Mouse (Mus musculus): ENCODE results near the gene Slc9a9. TPM values are rescaled to one million over a fixed set of nuclear protein-coding genes. Genes with fewer than 3 reads are reported as not detected.

Slc9a9 gene
- polyA plus RNA-seq, 1 experiment from 2014 or later: 2.2 TPM

DNA sequence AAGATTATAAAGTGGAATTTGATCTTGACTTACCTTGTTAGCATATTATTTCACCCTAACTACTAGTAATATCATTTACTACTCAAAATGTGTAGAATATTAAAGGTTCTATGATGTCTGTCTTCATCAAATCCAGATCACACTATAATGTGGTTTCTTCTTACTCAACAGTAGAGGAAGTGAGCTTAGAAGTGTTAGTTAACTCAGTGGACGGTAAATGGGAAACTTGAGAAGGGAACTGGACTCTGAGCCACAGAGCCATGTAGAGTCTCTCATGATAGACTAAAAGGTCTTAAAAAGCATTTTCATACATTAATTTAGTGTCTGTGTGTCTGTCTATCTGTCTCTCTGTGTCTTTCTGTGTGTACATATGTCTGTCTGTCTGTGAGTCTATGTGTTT lies 64.6 kb downstream of the Slc9a9 start:
- H3K36me3 ChIP-seq: no peaks in the 10 kb centered on the region
- H3K27me3 ChIP-seq: 0 out of 2 replicates have a peak, but pooled peaks cover 7% of the 10 kb centered on the region
- H3K9me3 ChIP-seq: no peaks in the 10 kb centered on the region
- ATAC-seq (ENCODE audit: insufficient number of reproducible peaks, insufficient read depth, low FRiP score, low TSS enrichment, low read depth): no peak
- WGBS: 32% methylated on average over 1 of the region's 1 CpGs
- H3K4me3 ChIP-seq (replicated peaks): no peak overlapping the region
- no peak overlapping the region for H3K27ac ChIP-seq
- H3K4me2 ChIP-seq: no peak overlapping the region
- H3K9ac ChIP-seq (replicated peaks): no peak overlapping the region
- H3K4me1 ChIP-seq (replicated peaks): peaks cover 7% of the 10 kb centered on the region

GRCm38 (mm10) chr9:94737226-94737625 lies 67.5 kb downstream of the Slc9a9 start:
- WGBS: 78% methylated on average over 5 of the region's 5 CpGs
- no peak overlapping the region for H3K4me2 ChIP-seq
- ATAC-seq (ENCODE audit: insufficient number of reproducible peaks, insufficient read depth, low FRiP score, low TSS enrichment, low read depth): no peak
- H3K36me3 ChIP-seq: no peaks in the 10 kb centered on the region
- no peak overlapping the region for H3K27ac ChIP-seq
- peaks cover 7% of the 10 kb centered on the region for H3K4me1 ChIP-seq (replicated peaks)
- no peak overlapping the region for H3K4me3 ChIP-seq (replicated peaks)
- no peaks in the 10 kb centered on the region for H3K9me3 ChIP-seq
- H3K9ac ChIP-seq (replicated peaks): no peak overlapping the region
- 0 out of 2 replicates have a peak, but pooled peaks cover 7% of the 10 kb centered on the region for H3K27me3 ChIP-seq

DNA sequence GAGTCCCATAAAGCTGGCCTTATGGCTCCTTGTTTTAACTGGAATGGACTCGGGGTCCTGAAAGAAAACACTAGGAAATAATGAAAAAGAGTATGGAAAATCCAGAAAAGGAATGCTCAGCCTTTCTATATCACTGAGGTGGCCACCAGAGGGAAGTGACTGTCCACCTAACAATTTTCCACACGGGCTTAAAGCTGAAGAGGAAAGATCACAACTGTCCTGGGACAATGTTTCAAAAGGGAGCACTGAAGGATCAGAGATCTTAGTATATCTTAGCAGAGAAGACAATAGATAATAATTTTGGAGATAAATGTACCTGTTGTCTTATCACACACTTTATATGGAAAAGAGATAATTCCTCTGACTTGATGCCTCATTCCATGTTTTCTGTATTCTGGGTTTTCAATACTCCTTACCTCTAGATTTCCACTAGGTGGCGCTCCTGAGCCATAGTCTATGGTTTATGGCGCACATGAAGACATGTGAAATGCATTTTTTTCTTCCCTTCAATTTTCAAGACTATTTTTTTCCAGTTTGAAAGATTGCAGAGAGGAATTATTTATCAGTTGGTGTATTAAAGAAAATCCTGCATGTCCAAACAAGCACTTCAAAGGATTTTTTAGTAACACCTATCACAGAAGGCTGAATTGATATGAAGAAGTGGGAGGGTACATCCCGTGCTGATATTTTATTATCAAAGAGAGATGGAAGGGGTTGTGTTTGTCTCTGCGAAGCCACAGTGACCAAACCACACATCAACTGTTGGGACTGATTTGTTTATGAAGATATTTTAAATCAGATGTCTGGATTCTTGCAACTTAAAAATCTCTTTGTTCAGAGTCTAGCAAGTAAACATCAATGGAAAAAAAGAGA lies 69.1 kb downstream of the Slc9a9 start:
- no peak overlapping the region for H3K4me2 ChIP-seq
- no peak overlapping the region for H3K27ac ChIP-seq
- WGBS: 45% methylated on average over 6 of the region's 6 CpGs
- H3K36me3 ChIP-seq: no peaks in the 10 kb centered on the region
- no peaks in the 10 kb centered on the region for H3K4me1 ChIP-seq (replicated peaks)
- no peak overlapping the region for H3K9ac ChIP-seq (replicated peaks)
- 0 out of 2 replicates have a peak, but pooled peaks cover 7% of the 10 kb centered on the region for H3K27me3 ChIP-seq
- ATAC-seq (ENCODE audit: insufficient number of reproducible peaks, insufficient read depth, low FRiP score, low TSS enrichment, low read depth): no peak
- H3K4me3 ChIP-seq (replicated peaks): no peak overlapping the region
- no peaks in the 10 kb centered on the region for H3K9me3 ChIP-seq

DNA sequence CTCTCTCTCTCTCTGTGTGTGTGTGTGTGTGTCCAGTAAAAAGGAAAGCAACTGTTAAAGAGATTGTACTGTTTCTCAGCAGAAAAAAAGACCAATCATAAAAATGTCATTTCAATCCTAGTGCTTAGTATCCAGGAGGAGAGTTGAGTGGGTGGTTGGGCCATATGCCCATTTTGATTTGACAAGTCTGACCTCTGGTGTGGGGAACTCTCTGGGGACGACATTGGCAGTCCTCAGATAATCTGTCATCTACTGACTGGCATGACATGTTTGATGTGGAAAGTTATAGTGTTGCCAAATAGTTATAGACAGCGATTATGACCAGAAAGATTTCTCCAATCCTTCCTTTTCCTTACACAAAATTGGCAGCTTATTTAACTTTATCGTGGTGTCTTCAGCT lies 71.1 kb downstream of the Slc9a9 start:
- Histone ChIP-seq H3K27me3 (0 out of 2 replicates have a peak, but pooled peaks cover 7% of the 10 kb centered on the region), H3K27ac (no peak overlapping the region), H3K4me1 (replicated peaks) (no peaks in the 10 kb centered on the region), H3K4me3 (replicated peaks) (no peak overlapping the region), H3K9ac (replicated peaks) (no peak overlapping the region), H3K4me2 (no peak overlapping the region), H3K36me3 (no peaks in the 10 kb centered on the region), H3K9me3 (no peaks in the 10 kb centered on the region)
- WGBS: 73% methylated on average over 3 of the region's 3 CpGs
- ATAC-seq (ENCODE audit: insufficient number of reproducible peaks, insufficient read depth, low FRiP score, low TSS enrichment, low read depth): no peak

DNA sequence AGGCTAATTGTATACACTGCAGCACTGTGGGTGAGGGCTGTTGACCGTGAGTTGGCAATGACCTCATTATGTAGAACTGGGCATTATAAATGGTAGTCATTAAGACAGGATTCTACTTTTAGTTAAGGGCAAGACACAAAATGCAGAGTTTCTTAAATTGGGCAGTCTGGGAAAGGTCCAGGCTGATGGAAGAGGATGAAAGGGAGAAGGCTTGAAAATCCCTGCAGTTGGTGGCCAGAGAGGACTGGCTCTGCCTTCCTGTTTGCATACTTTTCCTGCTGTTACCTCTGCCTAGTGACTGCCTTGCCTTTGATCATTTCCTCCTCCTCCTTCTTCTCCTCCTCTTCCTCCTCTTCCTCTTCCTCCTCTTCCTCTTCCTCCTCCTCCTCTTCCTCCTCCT lies 73.6 kb downstream of the Slc9a9 start:
- Histone ChIP-seq H3K9ac (replicated peaks) (no peak overlapping the region), H3K4me3 (replicated peaks) (no peak overlapping the region), H3K4me2 (no peak overlapping the region), H3K27ac (no peak overlapping the region), H3K27me3 (no peaks in the 10 kb centered on the region), H3K9me3 (no peaks in the 10 kb centered on the region), H3K36me3 (no peaks in the 10 kb centered on the region), H3K4me1 (replicated peaks) (no peaks in the 10 kb centered on the region)
- no peak for ATAC-seq (ENCODE audit: insufficient number of reproducible peaks, insufficient read depth, low FRiP score, low TSS enrichment, low read depth)
- 77% methylated on average over 1 of the region's 1 CpGs for WGBS

DNA sequence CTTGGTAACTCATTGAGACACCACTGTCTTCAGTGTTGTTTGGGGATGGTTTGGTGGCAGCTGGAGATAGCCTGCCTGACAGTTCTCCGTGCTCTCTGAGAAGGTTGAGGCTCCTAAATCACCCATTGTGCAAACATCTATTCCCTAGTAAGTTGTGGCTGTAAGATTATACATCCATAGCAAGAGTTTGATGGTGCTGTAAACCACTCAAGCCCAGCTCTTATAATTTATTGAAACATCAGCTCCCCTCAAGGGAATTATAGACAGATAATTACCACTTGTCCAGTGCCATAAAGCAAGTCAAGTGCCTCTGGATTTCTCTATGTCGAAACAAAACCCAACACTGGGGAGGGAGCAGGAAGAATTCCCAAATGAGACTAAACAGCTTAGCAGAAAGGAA lies 78.8 kb downstream of the Slc9a9 start:
- no peaks in the 10 kb centered on the region for H3K27me3 ChIP-seq
- no peaks in the 10 kb centered on the region for H3K36me3 ChIP-seq
- H3K27ac ChIP-seq: no peak overlapping the region
- H3K4me3 ChIP-seq (replicated peaks): no peak overlapping the region
- WGBS: 49% methylated on average over 2 of the region's 2 CpGs
- no peak overlapping the region for H3K9ac ChIP-seq (replicated peaks)
- H3K4me1 ChIP-seq (replicated peaks): no peaks in the 10 kb centered on the region
- no peak overlapping the region for H3K4me2 ChIP-seq
- ATAC-seq (ENCODE audit: insufficient number of reproducible peaks, insufficient read depth, low FRiP score, low TSS enrichment, low read depth): no peak
- H3K9me3 ChIP-seq: no peaks in the 10 kb centered on the region

GRCm38 (mm10) chr9:94750187-94750586 lies 80.5 kb downstream of the Slc9a9 start:
- Histone ChIP-seq H3K9ac (replicated peaks) (no peak overlapping the region), H3K27ac (0 out of 2 replicates have a peak overlapping the region, but pooled peaks have one; percentile 29), H3K9me3 (no peaks in the 10 kb centered on the region), H3K4me3 (replicated peaks) (no peak overlapping the region), H3K36me3 (no peaks in the 10 kb centered on the region), H3K4me2 (no peak overlapping the region), H3K27me3 (no peaks in the 10 kb centered on the region), H3K4me1 (replicated peaks) (no peaks in the 10 kb centered on the region)
- 76% methylated on average over 8 of the region's 8 CpGs for whole genome bisulfite sequencing
- ATAC-seq (ENCODE audit: insufficient number of reproducible peaks, insufficient read depth, low FRiP score, low TSS enrichment, low read depth): no peak

GRCm38 (mm10) chr9:94750935-94751637 lies 81.4 kb downstream of the Slc9a9 start:
- H3K4me3 ChIP-seq (replicated peaks): no peak overlapping the region
- no peak overlapping the region for H3K27ac ChIP-seq
- H3K4me1 ChIP-seq (replicated peaks): no peaks in the 10 kb centered on the region
- 76% methylated on average over 19 of the region's 19 CpGs for WGBS
- no peaks in the 10 kb centered on the region for H3K27me3 ChIP-seq
- no peak for ATAC-seq (ENCODE audit: insufficient number of reproducible peaks, insufficient read depth, low FRiP score, low TSS enrichment, low read depth)
- no peak overlapping the region for H3K9ac ChIP-seq (replicated peaks)
- no peak overlapping the region for H3K4me2 ChIP-seq
- H3K9me3 ChIP-seq: no peaks in the 10 kb centered on the region
- no peaks in the 10 kb centered on the region for H3K36me3 ChIP-seq

DNA sequence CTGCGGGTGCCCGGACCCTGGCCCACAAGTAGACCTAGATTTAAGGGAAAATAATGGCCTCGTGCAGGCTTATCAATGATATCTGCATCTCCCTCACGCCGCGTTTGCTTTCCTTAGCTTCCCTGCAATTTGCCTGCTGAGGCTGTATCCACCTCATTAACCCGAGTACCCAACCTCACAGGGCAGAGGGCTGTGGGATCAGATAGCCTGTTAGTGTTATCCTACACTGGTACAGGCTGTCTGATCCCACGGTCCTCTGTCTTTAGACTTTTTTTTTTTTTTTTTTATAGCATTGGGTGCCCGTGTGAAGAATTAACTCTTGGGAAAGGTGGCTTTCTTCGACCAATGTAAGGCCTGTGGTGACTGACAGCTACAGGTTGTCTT lies 81.9 kb downstream of the Slc9a9 start:
- ATAC-seq (ENCODE audit: insufficient number of reproducible peaks, insufficient read depth, low FRiP score, low TSS enrichment, low read depth): no peak
- WGBS: 64% methylated on average over 10 of the region's 10 CpGs
- H3K27me3 ChIP-seq: no peaks in the 10 kb centered on the region

GRCm38 (mm10) chr9:94752121-94752520 lies 82.4 kb downstream of the Slc9a9 start:
- no peaks in the 10 kb centered on the region for H3K27me3 ChIP-seq
- H3K9ac ChIP-seq (replicated peaks): no peak overlapping the region
- no peaks in the 10 kb centered on the region for H3K9me3 ChIP-seq
- ATAC-seq (ENCODE audit: insufficient number of reproducible peaks, insufficient read depth, low FRiP score, low TSS enrichment, low read depth): no peak
- no peak overlapping the region for H3K27ac ChIP-seq
- 80% methylated on average over 3 of the region's 3 CpGs for WGBS
- no peak overlapping the region for H3K4me3 ChIP-seq (replicated peaks)
- no peaks in the 10 kb centered on the region for H3K4me1 ChIP-seq (replicated peaks)
- no peaks in the 10 kb centered on the region for H3K36me3 ChIP-seq
- no peak overlapping the region for H3K4me2 ChIP-seq

More for the DNA sequence above, 81.9 kb downstream of the Slc9a9 start:
- Histone ChIP-seq H3K9me3 (no peaks in the 10 kb centered on the region), H3K27ac (no peak overlapping the region), H3K36me3 (no peaks in the 10 kb centered on the region), H3K4me1 (replicated peaks) (no peaks in the 10 kb centered on the region), H3K4me2 (no peak overlapping the region), H3K9ac (replicated peaks) (no peak overlapping the region), H3K4me3 (replicated peaks) (no peak overlapping the region)

GRCm38 (mm10) chr9:94759904-94760303 lies 90.2 kb downstream of the Slc9a9 start:
- Histone ChIP-seq H3K4me1 (replicated peaks) (peaks cover 4% of the 10 kb centered on the region; the same call in 1 of the 2 replicates), H3K9ac (replicated peaks) (no peak overlapping the region), H3K36me3 (no peaks in the 10 kb centered on the region), H3K27me3 (no peaks in the 10 kb centered on the region), H3K27ac (no peak overlapping the region), H3K4me2 (no peak overlapping the region), H3K9me3 (no peaks in the 10 kb centered on the region), H3K4me3 (replicated peaks) (no peak overlapping the region)
- ATAC-seq (ENCODE audit: insufficient number of reproducible peaks, insufficient read depth, low FRiP score, low TSS enrichment, low read depth): no peak
- WGBS: 10% methylated on average over 5 of the region's 5 CpGs

Measured in limb, embryonic 12.5 days (tissue).